Comparison of ENCODE assay signal across 8 mouse cellular contexts in the genomic region with DNA sequence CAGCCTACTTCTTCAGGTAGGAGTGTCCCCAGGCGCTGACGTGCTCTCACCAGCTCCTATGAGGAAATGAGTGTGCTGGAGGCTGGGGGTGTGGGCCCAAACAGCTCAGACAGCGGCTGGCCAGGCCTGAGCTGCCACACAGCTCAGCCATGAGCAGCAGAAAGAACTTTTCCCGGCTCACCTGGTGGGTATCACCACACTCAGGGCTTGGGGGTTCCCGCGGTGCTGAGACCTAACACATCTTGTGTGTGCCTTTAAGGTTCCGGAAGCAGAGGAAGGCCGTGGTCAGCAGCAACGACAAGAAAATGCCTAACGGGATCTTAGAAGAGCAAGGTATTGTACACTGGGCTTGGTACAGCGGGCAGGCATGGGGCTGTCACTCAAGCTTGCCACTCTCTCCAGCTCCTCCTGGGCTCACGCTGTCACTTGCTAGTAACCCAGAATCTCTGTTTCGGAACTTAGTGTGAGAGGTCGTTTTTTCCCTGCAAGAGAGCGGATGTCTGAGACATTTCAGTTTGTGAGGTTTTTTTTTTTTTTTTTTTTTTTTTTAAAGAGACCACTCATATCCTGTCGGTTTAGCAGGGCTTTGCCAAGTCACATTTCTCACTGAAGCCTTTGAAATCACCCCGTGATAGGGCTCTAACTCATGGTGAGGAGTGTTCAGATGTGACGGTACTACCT.
DNase-seq lines count a peak whose midpoint lies in the region; ATAC-seq and TF ChIP-seq lines count a peak whose summit lies in the region.

No protein-coding gene starts in this region.

- peak overlapping the region; percentile 53 for H3K9ac ChIP-seq in liver, postnatal 0 days (replicated peaks)
- no peak overlapping the region for H3K9ac ChIP-seq in stomach, embryonic 14.5 days (replicated peaks; ENCODE audit: low read depth, low read length)

- peak; percentile 39 for ATAC-seq in liver, postnatal 0 days
- ATAC-seq in stomach, embryonic 14.5 days (ENCODE audit: insufficient number of reproducible peaks, insufficient read depth, low FRiP score, low read depth): no peak

- no peaks in the 10 kb centered on the region for H3K27me3 ChIP-seq in liver, postnatal 0 days (ENCODE audit: insufficient read depth, low read length)
- no peaks in the 10 kb centered on the region for H3K27me3 ChIP-seq in stomach, embryonic 14.5 days (ENCODE audit: control insufficient read depth, insufficient read depth, low read length)

- no peak for TF ChIP-seq EP300 in liver, postnatal 0 days (IDR thresholded peaks at IDR 0.05; ENCODE audit: low read depth)

- H3K36me3 ChIP-seq in liver, postnatal 0 days (replicated peaks; ENCODE audit: insufficient read depth, low read length): no peaks in the 10 kb centered on the region
- H3K36me3 ChIP-seq in stomach, embryonic 14.5 days (ENCODE audit: control insufficient read depth, insufficient read depth, low read length): no peaks in the 10 kb centered on the region

- 36% methylated on average over 18 of the region's 18 CpGs for WGBS in liver, postnatal 0 days (ENCODE audit: insufficient replicate concordance)
- WGBS in stomach, embryonic 14.5 days: 46% methylated on average over 18 of the region's 18 CpGs

- no peak overlapping the region for H3K27ac ChIP-seq in left cerebral cortex, adult 2 months
- H3K27ac ChIP-seq in liver, postnatal 0 days (ENCODE audit: low read depth): peak overlapping the region; percentile 70
- 0 out of 2 replicates have a peak overlapping the region, but pooled peaks have one; percentile 27 for H3K27ac ChIP-seq in stomach, embryonic 14.5 days (ENCODE audit: low read length)

- H3K4me3 ChIP-seq in left cerebral cortex, adult 2 months: peak overlapping the region; percentile 27
- peak overlapping the region; percentile 50 for H3K4me3 ChIP-seq in liver, postnatal 0 days (ENCODE audit: low read depth, low read length)
- H3K4me3 ChIP-seq in stomach, embryonic 14.5 days (ENCODE audit: low read depth, low read length): no peak overlapping the region; the same call in 1 of the 2 replicates

- intact Hi-C loops in left cerebral cortex, adult 2 months (cut with DNase I): no loop called here
- intact Hi-C loops in heart, postnatal 14 days (cut with DNase I): no loop called here

- TF ChIP-seq CTCF in left cerebral cortex, adult 2 months (IDR thresholded peaks at IDR 0.05): no peak
- TF ChIP-seq CTCF in liver, postnatal 0 days (IDR thresholded peaks at IDR 0.05; ENCODE audit: low read depth): no peak

- H3K9me3 ChIP-seq in liver, postnatal 0 days (ENCODE audit: low read length): no peaks in the 10 kb centered on the region
- no peaks in the 10 kb centered on the region for H3K9me3 ChIP-seq in stomach, embryonic 14.5 days (ENCODE audit: control insufficient read depth, low read depth, low read length)

- no peak for DNase-seq in left cerebral cortex, adult 2 months (ENCODE audit: extremely low spot score in 1 of 2, low spot score in 2 of 2)
- no peak for DNase-seq in left cerebral cortex, adult 9 months (ENCODE audit: low spot score in 2 of 2)
- peak; percentile 35 to 36 for DNase-seq in heart, postnatal 14 days
- peak; percentile 47 for DNase-seq in liver, postnatal 0 days
- DNase-seq in cerebellum, adult 11 months: no peak
- DNase-seq in adrenal gland, postnatal 4 days (ENCODE audit: low spot score in 2 of 2): no peak
- no peak for DNase-seq in c-Kit-positive CD71-positive TER-119-positive erythroid progenitor cells, embryonic 14.5 days (ENCODE audit: low spot score)

- peak overlapping the region; percentile 62 for H3K4me2 ChIP-seq in liver, postnatal 0 days (ENCODE audit: low read depth, low read length)
- H3K4me2 ChIP-seq in stomach, embryonic 14.5 days (replicated peaks; ENCODE audit: low read depth, low read length): peak overlapping the region; percentile 13

- 0 out of 2 replicates have a peak, but pooled peaks cover 8% of the 10 kb centered on the region for H3K4me1 ChIP-seq in liver, postnatal 0 days (ENCODE audit: insufficient read depth)
- no peaks in the 10 kb centered on the region for H3K4me1 ChIP-seq in stomach, embryonic 14.5 days (ENCODE audit: control insufficient read depth, insufficient read depth, low read length)

Comparison
In these comparisons a context has a peak if more than half of its experiments do, and no peak if none do; other contexts are left out.
1. DNase-seq: peak in heart, postnatal 14 days (2 of 2) and liver, postnatal 0 days (single experiment); none in left cerebral cortex, adult 2 months (0 of 2), left cerebral cortex, adult 9 months (0 of 2), cerebellum, adult 11 months (single experiment), adrenal gland, postnatal 4 days (0 of 2) and c-Kit-positive CD71-positive TER-119-positive erythroid progenitor cells, embryonic 14.5 days (single experiment).